Mouse (Mus musculus) gastrocnemius, adult 2 months (tissue): Measurements from ENCODE around the gene 3110001I22Rik. TPM values are rescaled to one million over a fixed set of nuclear protein-coding genes. Genes with fewer than 3 reads are reported as not detected.
"Not testable (repeated sequence)": the region's sequence is repeated elsewhere in the genome, so short reads cannot be mapped to it uniquely, and the experiment has no call there.

Experiments
- DNase-seq: peaks from one replicate; pipeline ENCODE4 v3.0.0; 2022
- H3K27ac ChIP-seq: fragments of 200-600 bp; 2 replicates; pipeline ENCODE4 v1.8.1; 2022; ENCODE audit warnings: mild to moderate bottlenecking
- H3K4me3 ChIP-seq: fragments of 200-600 bp; 2 replicates; pipeline ENCODE4 v1.8.1; 2022; ENCODE audit warnings: mild to moderate bottlenecking, moderate library complexity
- CTCF ChIP-seq: fragments of 200-600 bp; IDR thresholded peaks from 2 replicates; pipeline ENCODE4 v1.8.1; 2022; ENCODE audit warnings: antibody characterized with exemption, mild to moderate bottlenecking, moderate library complexity
- intact Hi-C: fragments of 180-260 bp; cut with DNase I; formaldehyde crosslinking; loops from one replicate; pipeline ENCODE4 v1.15.1; 2025
- long read RNA-seq, 2 experiments: library from polyadenylated mRNA; stranded (forward); transcript quantifications; one replicate each; pipeline ENCODE4 v2.0.0; 2021
- total RNA-seq, 2 experiments: library from RNA; stranded (reverse); gene quantifications; 2 replicates each; pipeline ENCODE4 v1.2.3; 2021

Gene 3110001I22Rik
- total RNA-seq, result 1 to 10 TPM; 2.3 to 2.6 TPM
- long read RNA-seq, experiment 1, partial matches to known transcripts, result 0 of 3 reads
- long read RNA-seq, experiment 1, other reads (novel, unspliced or antisense), result 0 of 3 reads
- long read RNA-seq, experiment 2, result 0 reads

GRCm38 (mm10) chr16:13671685-13672385, at the start of gene 3110001I22Rik, which contains the start of gene Bfar:
3110001I22Rik (plus strand) TSS chr16:13671929.
Bfar (plus strand) TSS chr16:13671858.
- intact Hi-C loops, result loop anchor here (5.0 to 10.0 kb wide), 2 partner anchors 150 to 483 kb away; no protein-coding TSS in a partner anchor
- no peak for TF ChIP-seq CTCF
- DNase-seq, result peak; percentile 94
- Histone ChIP-seq H3K27ac (peak within 1 kb of the TSS; percentile 99), H3K4me3 (peak within 1 kb of the TSS; percentile 93)

- H3K4me3 ChIP-seq, result no peak overlapping the region
- peak; percentile 65 for TF ChIP-seq CTCF
- intact Hi-C loops, result no loop called here
- peak; percentile 22 for DNase-seq
- H3K27ac ChIP-seq, result no peak overlapping the region
These were observed 43.4 kb upstream of the 3110001I22Rik start for GRCm38 (mm10) chr16:13628345-13628744.

DNA sequence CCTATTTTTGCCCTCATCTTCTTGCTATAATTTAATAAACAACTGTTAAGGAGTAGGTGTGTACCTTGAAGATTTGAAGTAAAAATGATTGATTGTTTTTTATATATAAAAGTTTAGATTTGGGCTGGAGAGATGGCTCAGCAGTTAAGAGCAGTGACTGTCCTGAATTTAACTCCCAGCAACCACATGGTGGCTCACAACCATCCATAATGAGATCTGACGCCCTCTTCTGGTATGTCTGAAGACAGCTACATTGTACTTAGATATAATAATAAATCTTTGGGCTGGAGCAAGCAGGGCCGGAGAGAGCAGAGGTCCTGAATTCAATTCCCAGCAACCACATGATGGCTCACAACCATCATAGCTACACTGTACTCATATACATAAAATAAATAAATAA, 33.5 kb upstream of the 3110001I22Rik start:
- intact Hi-C loops, H3K27ac ChIP-seq, DNase-seq, H3K4me3 ChIP-seq: not testable (repeated sequence)
- peak; percentile 20; the same call in 1 of the 2 replicates for TF ChIP-seq CTCF

DNA sequence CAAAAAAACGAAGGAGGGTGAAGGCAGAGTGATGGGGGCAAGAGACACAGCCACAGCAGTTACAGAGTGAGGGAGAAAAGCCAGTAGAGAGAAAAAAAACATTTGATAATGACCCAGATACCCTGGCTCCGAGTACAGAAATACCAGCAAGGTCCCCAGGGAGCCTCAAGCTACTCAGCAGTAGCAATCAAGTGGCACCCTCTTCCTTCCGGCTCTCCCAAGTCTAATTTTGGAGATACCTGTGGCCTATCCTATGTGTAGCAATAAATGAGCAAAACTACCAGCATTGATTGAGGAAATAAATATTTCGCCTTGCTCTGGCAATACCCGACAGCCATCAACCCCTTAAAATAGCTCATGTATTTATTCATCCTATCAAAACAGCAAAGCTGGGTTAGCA, 32.2 kb upstream of the 3110001I22Rik start:
- Histone ChIP-seq H3K4me3 (no peak overlapping the region), H3K27ac (no peak overlapping the region)
- no peak for DNase-seq
- TF ChIP-seq CTCF, result no peak
- intact Hi-C loops, result no loop called here

- Histone ChIP-seq H3K27ac (no peak overlapping the region), H3K4me3 (no peak overlapping the region)
- intact Hi-C loops, result no loop called here
- TF ChIP-seq CTCF, result peak; percentile 33
- DNase-seq, result no peak
These were observed 31.7 kb upstream of the 3110001I22Rik start for GRCm38 (mm10) chr16:13640064-13640463.

GRCm38 (mm10) chr16:13644474-13644873, 27.3 kb upstream of the 3110001I22Rik start:
- H3K27ac ChIP-seq, result no peak overlapping the region
- TF ChIP-seq CTCF, result no peak
- DNase-seq, result no peak
- no peak overlapping the region for H3K4me3 ChIP-seq
- intact Hi-C loops, result no loop called here

DNA sequence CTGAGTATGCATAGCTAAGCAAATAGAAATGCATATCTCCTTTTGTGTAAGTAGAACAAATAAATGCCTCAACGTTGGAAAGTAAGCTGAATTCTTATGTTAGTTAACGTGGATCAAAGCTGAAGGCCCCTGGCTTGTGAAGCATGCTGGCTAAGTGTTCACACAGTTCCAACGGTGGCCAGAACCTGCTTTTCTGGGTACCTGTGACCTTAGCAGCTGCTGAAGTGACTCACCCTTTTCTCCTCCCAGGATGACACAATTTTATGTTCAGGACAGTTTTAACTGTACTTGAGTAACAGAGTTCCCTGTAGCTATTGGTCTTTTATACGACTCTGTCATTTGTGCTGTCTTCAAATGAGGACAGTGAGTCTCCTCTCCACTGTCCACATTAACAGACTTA, 25.8 kb upstream of the 3110001I22Rik start:
- TF ChIP-seq CTCF, result no peak

DNA sequence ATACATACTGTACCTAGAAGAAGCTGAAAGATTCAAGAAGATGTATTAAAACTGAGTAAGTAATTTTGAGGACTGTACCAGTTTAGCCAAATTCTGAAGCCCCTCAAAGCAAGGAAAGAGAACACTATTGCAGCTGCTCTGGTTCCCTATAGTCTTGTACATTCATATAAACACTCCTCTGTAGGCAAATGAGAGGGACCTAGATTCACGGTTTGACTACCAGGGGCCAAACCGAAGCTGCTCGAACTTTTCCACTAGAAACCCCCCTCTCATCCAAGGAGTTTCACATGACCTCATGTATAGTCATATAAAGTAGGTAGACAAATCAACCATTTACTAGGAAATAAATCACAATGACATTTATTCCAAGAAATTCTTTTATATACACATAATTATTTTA, 12.8 kb upstream of the 3110001I22Rik start:
- Histone ChIP-seq H3K4me3 (no peak overlapping the region), H3K27ac (no peak overlapping the region)
- no peak for DNase-seq
- no peak for TF ChIP-seq CTCF
- intact Hi-C loops, result no loop called here

More for the DNA sequence above, 25.8 kb upstream of the 3110001I22Rik start:
- DNase-seq, result no peak
- Histone ChIP-seq H3K27ac (no peak overlapping the region), H3K4me3 (no peak overlapping the region)
- intact Hi-C loops, result no loop called here

DNA sequence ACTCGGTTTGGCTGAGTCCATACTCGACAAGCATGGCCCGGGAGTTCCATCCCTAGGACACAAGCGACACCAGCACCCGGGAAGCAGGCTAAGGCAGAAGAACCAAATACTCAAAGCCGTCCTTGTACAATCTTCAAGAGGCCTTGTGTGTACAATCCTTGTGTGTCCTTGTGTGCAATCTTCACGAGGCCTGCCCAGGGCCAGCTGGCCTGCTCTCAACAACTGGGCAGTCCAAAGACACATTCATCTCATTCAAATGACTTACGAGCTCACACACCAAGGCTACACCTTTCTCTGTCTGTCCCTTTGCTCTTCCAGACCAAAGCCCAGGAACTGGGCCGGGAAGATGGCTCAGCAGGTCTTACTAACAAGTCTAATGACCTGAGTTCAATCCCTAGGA, 11.0 kb upstream of the 3110001I22Rik start:
- TF ChIP-seq CTCF, result no peak
- no peak overlapping the region for H3K4me3 ChIP-seq
- H3K27ac ChIP-seq, result no peak overlapping the region
- DNase-seq, result no peak
- intact Hi-C loops, result loop anchor here (10.0 kb wide), 1 partner anchor 546 kb away; no protein-coding TSS in a partner anchor

- H3K4me3 ChIP-seq, result peak within 1 kb of the TSS; percentile 96
- intact Hi-C loops, result loop anchor here (10.0 kb wide), 1 partner anchor 553 kb away; no protein-coding TSS in a partner anchor
- peak within 1 kb of the TSS; percentile 91 for H3K27ac ChIP-seq
- DNase-seq, result peak; percentile 95
- no peak for TF ChIP-seq CTCF
These were observed 3.8 kb upstream of the 3110001I22Rik start, which contains the start of gene Parn for GRCm38 (mm10) chr16:13667878-13668343. Parn (minus strand) TSS chr16:13668170.

DNA sequence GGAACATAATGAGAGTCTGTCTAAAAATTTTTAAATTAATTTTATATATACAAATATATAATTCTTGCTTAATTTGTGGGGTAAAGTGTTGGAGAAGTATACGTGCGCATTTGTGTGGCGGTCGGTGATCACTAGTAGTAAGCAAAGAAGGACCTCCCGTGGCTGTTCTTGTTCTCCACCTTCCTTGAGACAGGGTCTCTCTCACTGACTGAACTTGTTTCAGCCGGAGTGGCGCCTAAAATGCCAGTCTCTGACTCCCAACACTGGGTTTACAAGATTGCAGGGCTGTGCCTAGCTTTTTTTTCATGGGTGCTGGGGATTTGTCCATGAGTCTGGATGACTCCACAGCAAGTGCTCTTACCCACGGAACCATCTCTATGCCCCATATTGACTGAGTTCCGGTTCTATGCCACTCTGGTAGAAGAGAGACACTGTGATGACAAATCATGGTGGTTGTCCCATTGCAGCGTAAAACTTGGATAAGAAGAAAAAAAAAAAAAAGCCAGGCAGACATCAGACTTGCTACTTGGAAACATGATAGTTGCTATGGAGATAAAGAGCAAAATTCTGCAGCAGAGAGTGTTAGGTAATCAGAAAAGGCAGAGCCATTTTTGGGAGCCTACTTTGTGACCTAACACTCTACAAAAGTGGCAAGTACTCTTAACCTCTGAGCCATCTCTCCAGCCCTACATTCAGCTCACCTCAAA, 3.2 kb upstream of the 3110001I22Rik start:
- Histone ChIP-seq H3K27ac (peak overlapping the region; percentile 91), H3K4me3 (peak overlapping the region; percentile 96)
- DNase-seq, result no peak
- intact Hi-C loops, result loop anchor here (10.0 kb wide), 1 partner anchor 554 kb away; no protein-coding TSS in a partner anchor
- no peak for TF ChIP-seq CTCF

DNA sequence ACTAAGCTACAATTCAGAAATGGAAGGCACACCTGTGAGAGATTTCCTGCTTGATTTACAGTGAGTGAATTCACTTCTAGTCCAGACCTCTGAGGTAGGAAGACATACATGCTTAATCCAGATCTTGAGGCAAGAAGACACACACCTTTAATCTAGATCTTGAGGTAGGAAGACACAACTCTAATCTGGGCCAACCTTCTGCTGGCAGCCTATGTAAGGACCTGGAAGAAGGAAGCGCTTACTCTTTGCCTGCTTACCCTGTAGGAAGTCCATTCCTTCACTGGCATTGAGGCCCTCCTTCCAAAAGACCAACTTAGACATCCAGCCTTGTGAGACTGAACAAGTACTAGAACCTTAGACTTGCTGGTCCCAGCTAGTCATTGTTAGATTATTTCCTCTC, 2.4 kb upstream of the 3110001I22Rik start:
- no peak overlapping the region for H3K27ac ChIP-seq
- TF ChIP-seq CTCF, result no peak
- no peak for DNase-seq
- intact Hi-C loops, result loop anchor here (10.0 kb wide), 1 partner anchor 554 kb away; no protein-coding TSS in a partner anchor
- H3K4me3 ChIP-seq, result no peak overlapping the region

GRCm38 (mm10) chr16:13670896-13671295, 833 bp upstream of the 3110001I22Rik start:
- not testable (repeated sequence) for DNase-seq
- peak overlapping the region; percentile 99 for H3K27ac ChIP-seq
- intact Hi-C loops, result loop anchor here (5.0 to 10.0 kb wide), 2 partner anchors 151 to 484 kb away; no protein-coding TSS in a partner anchor
- peak overlapping the region; percentile 93 for H3K4me3 ChIP-seq
